Mouse (Mus musculus) CH12.LX (cell line): ENCODE results near the gene Ppp1r13l.

ENCODE experiments used
- BHLHE40 ChIP-seq: IDR thresholded peaks from 2 replicates; pipeline ENCODE4 v1.6.1; 2011; ENCODE audit warnings: mild to moderate bottlenecking, low read depth, low read length, improper control_type of control experiment
- CTCF ChIP-seq, 2 experiments: IDR thresholded peaks in 1 of 2; conservative IDR thresholded peaks in 1 of 2; 2 replicates each; pipeline ENCODE4 v1.5.1; 2011 to 2012; ENCODE audit warnings: low read depth in 2 of 2, low read length in 2 of 2, improper control_type of control experiment in 1 of 2, inconsistent platforms in 1 of 2, mild to moderate bottlenecking in 1 of 2, moderate library complexity in 1 of 2
- ELF1 ChIP-seq: IDR thresholded peaks from 2 replicates; pipeline ENCODE4 v1.6.1; 2014; ENCODE audit warnings: low read depth, mild to moderate bottlenecking, inconsistent platforms, low read length, improper control_type of control experiment
- EP300 ChIP-seq: IDR thresholded peaks from 2 replicates; pipeline ENCODE4 v1.6.1; 2011; ENCODE audit warnings: low read length, improper control_type of control experiment
- KAT2A ChIP-seq: IDR thresholded peaks from 2 replicates; pipeline ENCODE4 v1.6.1; 2012; ENCODE audit warnings: low read length, improper control_type of control experiment, inconsistent platforms; ENCODE audit not compliant: insufficient replicate concordance
- MAFK ChIP-seq: IDR thresholded peaks from 2 replicates; pipeline ENCODE4 v1.6.1; 2011; ENCODE audit warnings: low read length, improper control_type of control experiment; ENCODE audit not compliant: insufficient replicate concordance
- MAX ChIP-seq: IDR thresholded peaks from 2 replicates; pipeline ENCODE4 v1.6.1; 2011; ENCODE audit warnings: low read length, improper control_type of control experiment
- MXI1 ChIP-seq: IDR thresholded peaks from 2 replicates; pipeline ENCODE4 v1.6.1; 2011; ENCODE audit warnings: mild to moderate bottlenecking, low read depth, low read length, improper control_type of control experiment
- NELFE ChIP-seq: IDR thresholded peaks from 2 replicates; pipeline ENCODE4 v1.6.1; 2011; ENCODE audit warnings: low read depth, low read length, improper control_type of control experiment
- PAX5 ChIP-seq: IDR thresholded peaks from 2 replicates; pipeline ENCODE4 v1.6.1; 2012; ENCODE audit warnings: low read length, inconsistent platforms, mixed read lengths
- POLR2A ChIP-seq: IDR thresholded peaks from 2 replicates; pipeline ENCODE4 v1.6.1; 2011; ENCODE audit warnings: low read depth, mild to moderate bottlenecking, improper control_type of control experiment, low read length
- RAD21 ChIP-seq: IDR thresholded peaks from 2 replicates; pipeline ENCODE4 v1.6.1; 2011; ENCODE audit warnings: low read depth, mild to moderate bottlenecking, low read length, improper control_type of control experiment, moderate library complexity
- TCF12 ChIP-seq: IDR thresholded peaks from 2 replicates; pipeline ENCODE4 v1.6.1; 2014; ENCODE audit warnings: low read depth, mild to moderate bottlenecking, inconsistent platforms, low read length, improper control_type of control experiment
- ZNF384 ChIP-seq: IDR thresholded peaks from 2 replicates; pipeline ENCODE4 v1.6.1; 2012; ENCODE audit warnings: low read depth, low read length, improper control_type of control experiment, inconsistent platforms

DNA sequence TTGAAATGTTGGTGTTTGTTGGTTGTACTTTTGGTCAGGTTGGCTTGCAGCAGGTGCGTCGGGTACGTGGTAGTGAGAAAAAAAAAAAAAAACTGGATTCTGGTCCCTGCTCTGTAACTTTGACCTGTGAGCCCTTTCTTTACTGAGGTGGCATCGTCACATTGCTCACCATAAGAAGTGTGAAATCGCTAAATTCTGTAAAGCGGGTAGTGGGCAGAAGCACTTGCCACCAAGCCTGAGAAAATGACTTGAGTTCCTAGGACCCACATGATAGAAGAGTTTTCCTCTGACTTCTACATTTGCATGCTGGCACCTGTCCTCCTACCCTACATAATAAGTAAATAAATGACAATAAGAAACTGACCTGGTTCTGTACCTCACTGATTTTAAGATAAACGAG, 38.9 kb upstream of the Ppp1r13l start:
- TF ChIP-seq EP300 (no peak), POLR2A (no peak), MAFK (no peak), TCF12 (no peak), CTCF (conservative IDR thresholded peaks at IDR 0.05 in 1 of 2, IDR thresholded peaks at IDR 0.05 in 1 of 2; ENCODE audit: low read depth in 2 of 2, low read length in 2 of 2) (no peak), PAX5 (no peak), MAX (no peak), KAT2A (no peak), ELF1 (no peak), ZNF384 (no peak), MXI1 (no peak), BHLHE40 (no peak), RAD21 (no peak), NELFE (no peak)
